Mouse (Mus musculus): ENCODE results near the gene Pnn. TPM values are rescaled to one million over a fixed set of nuclear protein-coding genes. Genes with fewer than 3 reads are reported as not detected.

The Pnn gene
- polyA plus RNA-seq, 1 experiment from 2014 or later: 63.0 TPM

Other genes with a start within 250 kb of the Pnn start
- gene Sec23a, start 54.9 kb upstream of the Pnn start, polyA plus RNA-seq (2015; fragmentation: Nextera tagmentation; extraction: Ambion mirVana): 66.4 and 67.9 TPM in 2 replicates
- gene Gemin2, start 53.5 kb upstream of the Pnn start, polyA plus RNA-seq (2015; fragmentation: Nextera tagmentation; extraction: Ambion mirVana): 22.4 and 25.1 TPM in 2 replicates
- gene Trappc6b, start 5.4 kb upstream of the Pnn start, polyA plus RNA-seq (2015; fragmentation: Nextera tagmentation; extraction: Ambion mirVana): 79.7 and 90.0 TPM in 2 replicates
- gene Mia2, start 28.9 kb downstream of the Pnn start, polyA plus RNA-seq (2015; fragmentation: Nextera tagmentation; extraction: Ambion mirVana): 32.6 and 34.8 TPM in 2 replicates
- 4.2 and 5.9 TPM in 2 replicates for gene Fbxo33, start 152.8 kb downstream of the Pnn start, polyA plus RNA-seq (2015; fragmentation: Nextera tagmentation; extraction: Ambion mirVana)